Mouse (Mus musculus) 3T3-L1 (cell line): ENCODE results near the gene Gm14419.
"Not testable (repeated sequence)": the region's sequence is repeated elsewhere in the genome, so short reads cannot be mapped to it uniquely, and the experiment has no call there.

Experiments used
- DNase-seq: peaks from one replicate; pipeline ENCODE4 v3.0.0-alpha.2; 2015; ENCODE audit warnings: low read depth, low spot score

Gene Gm14419

DNA sequence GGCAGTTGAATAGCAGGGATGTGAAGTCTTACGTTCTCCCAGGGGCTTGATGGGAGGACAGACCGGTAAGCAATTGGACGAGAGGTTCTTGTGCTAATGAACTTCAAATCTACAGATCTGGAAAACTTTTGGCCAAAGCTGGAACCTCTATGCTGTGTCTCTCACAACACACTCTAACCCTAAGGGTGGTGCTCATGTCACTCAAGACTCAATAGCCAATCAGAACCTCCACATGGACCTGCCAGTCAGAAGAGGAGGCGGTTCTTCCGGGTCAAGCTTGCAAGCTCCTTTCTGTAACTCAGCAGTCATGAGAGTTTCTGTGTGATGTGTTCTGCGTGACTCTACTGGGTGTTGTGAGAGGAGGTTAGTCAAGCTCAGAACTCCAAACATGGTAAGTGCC lies at the start of gene Gm14419:
Gm14419 (plus strand) TSS at position 301 of the 400 bp plus-strand sequence.
- DNase-seq = not testable (repeated sequence)
